Mouse (Mus musculus): ENCODE results near the gene Plp2. TPM values are rescaled to one million over a fixed set of nuclear protein-coding genes. Genes with fewer than 3 reads are reported as not detected.
"Not testable (repeated sequence)": the region's sequence is repeated elsewhere in the genome, so short reads cannot be mapped to it uniquely, and the experiment has no call there.

Gene Plp2
- 205 and 217 TPM in 2 replicates for polyA plus RNA-seq (2015; fragmentation: Nextera tagmentation; extraction: Ambion mirVana)

DNA sequence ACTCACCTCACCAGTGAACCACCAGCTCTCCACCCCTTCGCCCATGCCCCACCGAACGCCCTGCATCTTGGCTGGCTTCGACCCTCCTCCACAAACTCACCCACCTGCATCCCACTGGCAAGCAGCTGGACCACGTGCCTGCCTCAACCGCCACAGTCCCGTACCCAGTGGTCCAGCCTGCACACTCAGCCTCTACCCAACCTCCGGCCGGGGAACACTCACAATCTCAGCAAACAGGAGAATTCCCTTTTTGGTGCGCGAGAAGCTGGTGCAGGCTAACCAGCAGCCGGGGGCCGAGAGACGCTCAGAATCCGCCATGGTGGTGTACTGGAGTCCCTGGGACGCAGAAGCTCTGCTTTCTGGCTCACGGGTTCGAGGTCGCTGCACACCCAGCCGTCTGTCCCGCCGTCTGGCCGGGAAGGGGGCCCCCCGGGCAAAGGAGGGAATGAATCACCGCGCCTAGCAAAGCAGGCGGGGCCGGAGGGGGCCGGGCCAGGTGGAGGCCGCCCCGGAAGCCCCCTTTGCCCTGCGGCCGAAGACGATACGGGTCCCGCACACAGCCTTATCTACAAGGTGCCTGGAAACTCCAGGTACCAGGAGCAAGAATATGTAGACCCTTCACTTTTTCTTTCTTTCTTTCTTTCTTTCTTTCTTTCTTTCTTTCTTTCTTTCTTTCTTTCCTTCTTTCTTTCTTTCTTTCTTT, at the start of gene Plp2:
Gene Plp2 (minus strand): TSS at position 470 of the 703 bp plus-strand sequence.
- Histone ChIP-seq H3K27me3 (no peaks in the 10 kb centered on the region), H3K4me3 (peak within 1 kb of the TSS; percentile 53), H3K27ac (peak within 1 kb of the TSS; percentile 86), H3K36me3 (peaks cover 13% of the 10 kb centered on the region), H3K9ac (peak within 1 kb of the TSS; percentile 33), H3K9me3 (no peaks in the 10 kb centered on the region), H3K4me2 (peak within 1 kb of the TSS; percentile 43), H3K4me1 (peaks cover 16% of the 10 kb centered on the region)
- ATAC-seq (ENCODE audit: insufficient number of reproducible peaks, low FRiP score, low TSS enrichment, low read depth), result peak; percentile 26; the same call in 1 of the 2 replicates
- 31% methylated on average over 36 of the region's 36 CpGs for WGBS

- H3K36me3 ChIP-seq; H3K9ac ChIP-seq; H3K9me3 ChIP-seq; H3K4me3 ChIP-seq; ATAC-seq (ENCODE audit: insufficient number of reproducible peaks, low FRiP score, low TSS enrichment, low read depth); H3K27ac ChIP-seq; H3K4me2 ChIP-seq; H3K4me1 ChIP-seq; H3K27me3 ChIP-seq: not testable (repeated sequence)
- WGBS, result 38% methylated on average over 1 of the region's 1 CpGs
Measured at GRCm38 (mm10) chrX:7716058-7716457, 44.9 kb upstream of the Plp2 start.

GRCm38 (mm10) chrX:7714135-7714899, 43.1 kb upstream of the Plp2 start, which contains the start of gene Wdr45:
Gene Wdr45 (plus strand): TSS chrX:7714333.
- H3K27ac ChIP-seq, result peak within 1 kb of the TSS; percentile 11; the same call in 1 of the 2 replicates
- not testable (repeated sequence) for H3K27me3 ChIP-seq, H3K4me1 ChIP-seq, H3K9me3 ChIP-seq, H3K36me3 ChIP-seq
- H3K9ac ChIP-seq, result 0 out of 2 replicates have a peak within 1 kb of the TSS, but pooled peaks have one; percentile 23
- peak; percentile 97 for ATAC-seq (ENCODE audit: insufficient number of reproducible peaks, low FRiP score, low TSS enrichment, low read depth)
- peak within 1 kb of the TSS; percentile 35 for H3K4me3 ChIP-seq
- H3K4me2 ChIP-seq, result peak within 1 kb of the TSS; percentile 39
- WGBS, result 27% methylated on average over 46 of the region's 60 CpGs

DNA sequence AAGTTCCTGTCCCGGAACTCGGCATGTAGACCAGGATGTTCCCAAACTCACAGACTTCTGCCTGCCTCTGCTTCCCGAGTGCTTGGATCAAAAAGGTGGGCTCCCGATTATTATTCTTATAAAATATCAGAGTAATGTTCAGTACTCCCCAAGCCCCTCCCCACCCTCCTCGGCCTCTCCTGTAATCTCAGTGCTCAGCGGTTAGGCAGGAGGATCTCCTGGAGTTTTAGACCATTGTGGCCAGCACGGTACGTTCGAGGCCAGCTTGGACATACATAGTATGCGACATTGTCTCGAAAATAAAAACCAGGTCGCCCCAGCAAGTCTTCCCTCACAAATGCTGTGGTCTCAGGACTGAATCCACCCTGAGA, 42.6 kb upstream of the Plp2 start:
- not testable (repeated sequence) for H3K36me3 ChIP-seq, H3K9me3 ChIP-seq, H3K4me1 ChIP-seq, H3K27me3 ChIP-seq
- 0 out of 2 replicates have a peak overlapping the region, but pooled peaks have one; percentile 23 for H3K9ac ChIP-seq
- peak overlapping the region; percentile 39 for H3K4me2 ChIP-seq
- ATAC-seq (ENCODE audit: insufficient number of reproducible peaks, low FRiP score, low TSS enrichment, low read depth), result peak; percentile 9; the same call in 1 of the 2 replicates
- WGBS, result 27% methylated on average over 5 of the region's 12 CpGs
- peak overlapping the region; percentile 11; the same call in 1 of the 2 replicates for H3K27ac ChIP-seq
- peak overlapping the region; percentile 35 for H3K4me3 ChIP-seq

DNA sequence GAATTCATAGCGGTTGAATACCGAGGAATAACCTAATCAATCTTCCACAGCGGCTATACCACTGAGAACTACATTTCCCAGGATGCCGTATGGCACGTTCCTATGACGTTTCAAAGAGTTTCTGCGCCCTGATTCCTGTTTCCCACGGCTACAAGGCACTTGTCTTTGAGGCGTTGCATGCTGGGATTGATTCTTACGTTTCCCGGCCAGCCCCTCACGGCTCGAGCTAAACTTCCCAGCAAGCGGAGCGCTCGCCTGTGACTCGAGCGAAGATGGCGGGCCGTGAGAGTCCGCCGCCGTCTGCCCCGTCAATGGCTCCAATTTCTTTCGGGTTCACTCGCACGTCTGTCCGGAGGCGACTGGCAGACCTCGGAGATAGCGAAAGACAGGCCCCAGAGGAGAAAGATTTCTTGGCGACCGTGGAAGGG, 25.8 kb upstream of the Plp2 start, which contains the start of gene Gpkow:
Gene Gpkow (plus strand): TSS at position 178 of the 428 bp plus-strand sequence.
- Histone ChIP-seq H3K27ac (0 out of 2 replicates have a peak within 1 kb of the TSS, but pooled peaks have one; percentile 43), H3K9ac (peak within 1 kb of the TSS; percentile 37; the same call in 1 of the 2 replicates), H3K4me1 (no peaks in the 10 kb centered on the region; the same call in 1 of the 2 replicates), H3K4me2 (peak within 1 kb of the TSS; percentile 40), H3K4me3 (peak within 1 kb of the TSS; percentile 54), H3K27me3 (no peaks in the 10 kb centered on the region), H3K9me3 (no peaks in the 10 kb centered on the region), H3K36me3 (peaks cover 11% of the 10 kb centered on the region; the same call in 1 of the 2 replicates)
- ATAC-seq (ENCODE audit: insufficient number of reproducible peaks, low FRiP score, low TSS enrichment, low read depth), result peak; percentile 92
- WGBS, result 15% methylated on average over 33 of the region's 33 CpGs

GRCm38 (mm10) chrX:7696520-7696919, 25.3 kb upstream of the Plp2 start:
- Histone ChIP-seq H3K4me1 (no peaks in the 10 kb centered on the region; the same call in 1 of the 2 replicates), H3K9ac (no peak overlapping the region), H3K36me3 (peaks cover 6% of the 10 kb centered on the region; the same call in 1 of the 2 replicates), H3K27ac (no peak overlapping the region), H3K27me3 (no peaks in the 10 kb centered on the region), H3K9me3 (no peaks in the 10 kb centered on the region), H3K4me3 (peak overlapping the region; percentile 54), H3K4me2 (0 out of 2 replicates have a peak overlapping the region, but pooled peaks have one; percentile 7)
- ATAC-seq (ENCODE audit: insufficient number of reproducible peaks, low FRiP score, low TSS enrichment, low read depth), result no peak
- WGBS, result 31% methylated on average over 6 of the region's 6 CpGs

DNA sequence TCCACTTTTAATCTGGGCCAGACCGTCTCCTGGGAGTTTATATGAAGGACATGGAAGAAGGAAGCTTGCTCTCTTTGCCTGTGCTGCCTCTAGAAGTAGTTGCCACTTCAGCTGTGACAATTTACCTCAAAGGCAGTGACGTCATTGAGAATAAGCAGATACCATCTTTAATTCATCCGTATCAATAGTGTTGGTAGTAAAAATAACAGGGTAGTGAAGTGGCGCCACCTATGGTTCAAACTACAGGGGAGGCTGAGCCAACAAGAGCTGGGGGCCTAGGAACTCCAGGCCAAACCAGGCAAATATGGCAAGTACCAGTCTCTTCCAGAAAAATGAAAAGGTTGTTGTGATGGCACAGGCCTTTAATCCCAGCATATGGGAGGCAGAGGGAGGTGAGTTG, 21.7 kb upstream of the Plp2 start:
- Histone ChIP-seq H3K4me1 (no peaks in the 10 kb centered on the region; the same call in 1 of the 2 replicates), H3K27me3 (no peaks in the 10 kb centered on the region), H3K27ac (no peak overlapping the region), H3K4me3 (no peak overlapping the region), H3K36me3 (no peaks in the 10 kb centered on the region), H3K9ac (no peak overlapping the region), H3K9me3 (no peaks in the 10 kb centered on the region), H3K4me2 (no peak overlapping the region)
- ATAC-seq (ENCODE audit: insufficient number of reproducible peaks, low FRiP score, low TSS enrichment, low read depth), result no peak
- 46% methylated on average over 4 of the region's 4 CpGs for WGBS

DNA sequence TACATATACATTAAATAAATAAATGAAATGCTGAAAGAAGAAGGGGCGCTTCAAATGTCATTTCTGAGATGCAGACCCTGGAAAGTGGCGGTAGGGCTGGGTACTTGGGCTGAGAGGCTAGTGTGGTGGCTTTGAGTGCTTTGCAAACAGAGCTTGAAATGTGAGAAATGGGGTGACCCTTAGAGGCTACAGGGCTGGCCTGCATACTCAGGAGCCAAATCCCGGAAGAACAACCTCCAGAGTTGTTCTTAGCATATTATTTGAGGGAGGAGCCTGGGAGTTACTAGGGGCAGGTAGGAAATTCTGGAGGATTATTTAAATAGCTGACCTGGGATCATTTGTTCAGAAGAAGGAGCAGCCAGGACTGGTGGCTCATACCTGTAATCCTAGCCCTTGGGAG, 19.3 kb upstream of the Plp2 start:
- no peak overlapping the region for H3K27ac ChIP-seq
- 65% methylated on average over 3 of the region's 3 CpGs for WGBS
- H3K27me3 ChIP-seq, result no peaks in the 10 kb centered on the region
- no peaks in the 10 kb centered on the region for H3K36me3 ChIP-seq
- no peak overlapping the region for H3K4me2 ChIP-seq
- no peaks in the 10 kb centered on the region for H3K9me3 ChIP-seq
- no peak overlapping the region for H3K4me3 ChIP-seq
- ATAC-seq (ENCODE audit: insufficient number of reproducible peaks, low FRiP score, low TSS enrichment, low read depth), result no peak
- H3K4me1 ChIP-seq, result no peaks in the 10 kb centered on the region
- H3K9ac ChIP-seq, result no peak overlapping the region

GRCm38 (mm10) chrX:7688321-7688720, 17.1 kb upstream of the Plp2 start:
- WGBS, result 86% methylated on average over 2 of the region's 2 CpGs
- Histone ChIP-seq H3K27me3 (no peaks in the 10 kb centered on the region), H3K4me1 (no peaks in the 10 kb centered on the region), H3K9me3 (no peaks in the 10 kb centered on the region), H3K4me3 (no peak overlapping the region), H3K36me3 (no peaks in the 10 kb centered on the region), H3K9ac (no peak overlapping the region), H3K27ac (no peak overlapping the region), H3K4me2 (no peak overlapping the region)
- ATAC-seq (ENCODE audit: insufficient number of reproducible peaks, low FRiP score, low TSS enrichment, low read depth), result no peak

GRCm38 (mm10) chrX:7680864-7681263, 9.7 kb upstream of the Plp2 start, which contains the start of gene Magix:
Gene Magix (minus strand): TSS chrX:7681251.
- peak within 1 kb of the TSS; percentile 33; the same call in 1 of the 2 replicates for H3K4me3 ChIP-seq
- no peak within 1 kb of the TSS for H3K27ac ChIP-seq
- H3K4me2 ChIP-seq, result peak within 1 kb of the TSS; percentile 51
- H3K9me3 ChIP-seq, result no peaks in the 10 kb centered on the region
- no peaks in the 10 kb centered on the region for H3K4me1 ChIP-seq
- no peak for ATAC-seq (ENCODE audit: insufficient number of reproducible peaks, low FRiP score, low TSS enrichment, low read depth)
- H3K36me3 ChIP-seq, result no peaks in the 10 kb centered on the region
- no peak within 1 kb of the TSS for H3K9ac ChIP-seq
- no peaks in the 10 kb centered on the region for H3K27me3 ChIP-seq
- WGBS, result 66% methylated on average over 14 of the region's 14 CpGs

GRCm38 (mm10) chrX:7680057-7680412, 8.8 kb upstream of the Plp2 start:
- Histone ChIP-seq H3K27me3 (no peaks in the 10 kb centered on the region), H3K4me1 (no peaks in the 10 kb centered on the region), H3K9me3 (no peaks in the 10 kb centered on the region), H3K36me3 (no peaks in the 10 kb centered on the region), H3K4me2 (peak overlapping the region; percentile 51), H3K9ac (no peak overlapping the region), H3K27ac (no peak overlapping the region), H3K4me3 (peak overlapping the region; percentile 33)
- ATAC-seq (ENCODE audit: insufficient number of reproducible peaks, low FRiP score, low TSS enrichment, low read depth), result no peak
- WGBS, result 28% methylated on average over 12 of the region's 12 CpGs

Measured in limb, embryonic 15.5 days (tissue).